Mouse (Mus musculus) liver, embryonic 11.5 days (tissue): ENCODE measurements around the gene Mbnl1. TPM values are rescaled to one million over a fixed set of nuclear protein-coding genes. Genes with fewer than 3 reads are reported as not detected.
A peak's percentile ranks its signal among the peaks of the same experiment; 100 is the strongest.

Experiments used
- ATAC-seq: fragments of 200-750 bp; cut with Nextera tagmentation; replicated peaks from 2 replicates; pipeline ENCODE4 v1.8.0; 2017; ENCODE audit warnings: moderate number of reproducible peaks, mild to moderate bottlenecking, moderate TSS enrichment, moderate library complexity; ENCODE audit not compliant: low FRiP score
- DNase-seq: peaks from one replicate; pipeline ENCODE4 v3.0.0-alpha.2; 2017; ENCODE audit warnings: low spot score
- H3K27ac ChIP-seq: fragments of 300-500 bp; sonication (generic); 2 replicates; pipeline ENCODE4 v1.5.1; 2014; ENCODE audit warnings: mild to moderate bottlenecking, low read depth, low read length, control low read depth
- H3K27me3 ChIP-seq: fragments of 300-500 bp; sonication (generic); replicated peaks from 2 replicates; pipeline ENCODE4 v1.6.1; 2014; ENCODE audit warnings: low read length, mixed read lengths; ENCODE audit not compliant: control insufficient read depth, insufficient read depth
- H3K36me3 ChIP-seq: fragments of 300-500 bp; sonication (generic); 2 replicates; pipeline ENCODE4 v1.6.1; 2014; ENCODE audit warnings: mild to moderate bottlenecking, low read length, moderate library complexity, mixed read lengths; ENCODE audit not compliant: control insufficient read depth, insufficient read depth
- H3K4me1 ChIP-seq: fragments of 300-500 bp; sonication (generic); replicated peaks from 2 replicates; pipeline ENCODE4 v1.6.1; 2014; ENCODE audit warnings: low read length, mixed read lengths; ENCODE audit not compliant: control insufficient read depth, insufficient read depth
- H3K4me2 ChIP-seq: fragments of 300-500 bp; sonication (generic); 2 replicates; pipeline ENCODE4 v1.6.1; 2014; ENCODE audit warnings: mild to moderate bottlenecking, control low read depth, moderate library complexity
- H3K4me3 ChIP-seq: fragments of 300-500 bp; sonication (generic); 2 replicates; pipeline ENCODE4 v1.5.1; 2014; ENCODE audit warnings: low read depth, low read length, control low read depth
- H3K9ac ChIP-seq: fragments of 300-500 bp; sonication (generic); 2 replicates; pipeline ENCODE4 v1.6.1; 2014; ENCODE audit warnings: low read depth, low read length, control low read depth
- H3K9me3 ChIP-seq: fragments of 300-500 bp; sonication (generic); 2 replicates; pipeline ENCODE4 v1.6.1; 2016; ENCODE audit warnings: low read length, inconsistent platforms, mixed read lengths; ENCODE audit not compliant: control insufficient read depth
- WGBS: fragments of 180-500 bp; shearing (Covaris S2); extraction: QIAGEN DNeasy Blood & Tissue Kit; methylation state at CpG from one replicate; pipeline ENCODE4 v1.1.7; 2014; 5-methylcytosine and 5-hydroxymethylcytosine counted together
- polyA plus RNA-seq: library from polyadenylated mRNA; unstranded; fragments of >200 nt; fragmentation: Nextera tagmentation; extraction: Ambion mirVana; gene quantifications from 2 replicates; pipeline ENCODE4 v1.2.1, GENCODE M21; 2014

Gene Mbnl1
- polyA plus RNA-seq, 1 experiment from 2014 or later, result 242 TPM

- Histone ChIP-seq H3K4me1 (no peaks in the 10 kb centered on the region), H3K27ac (no peak overlapping the region), H3K9me3 (no peaks in the 10 kb centered on the region), H3K27me3 (no peaks in the 10 kb centered on the region), H3K4me3 (no peak overlapping the region), H3K9ac (no peak overlapping the region), H3K4me2 (no peak overlapping the region), H3K36me3 (0 out of 2 replicates have a peak, but pooled peaks cover 2% of the 10 kb centered on the region)
- DNase-seq (no peak), ATAC-seq (peak; percentile 43)
- 80% methylated on average over 5 of the region's 5 CpGs for WGBS
These were observed 159.1 kb downstream of the Mbnl1 start for GRCm38 (mm10) chr3:60631754-60632153.

- H3K9me3 ChIP-seq, result no peaks in the 10 kb centered on the region
- no peaks in the 10 kb centered on the region for H3K27me3 ChIP-seq
- 0 out of 2 replicates have a peak, but pooled peaks cover 2% of the 10 kb centered on the region for H3K36me3 ChIP-seq
- no peak overlapping the region for H3K4me2 ChIP-seq
- DNase-seq (no peak), ATAC-seq (0 out of 2 replicates have a peak, but pooled peaks have one; percentile 15)
- H3K4me3 ChIP-seq, result no peak overlapping the region
- H3K4me1 ChIP-seq, result no peaks in the 10 kb centered on the region
- 58% methylated on average over 1 of the region's 1 CpGs for WGBS
- no peak overlapping the region for H3K27ac ChIP-seq
- H3K9ac ChIP-seq, result no peak overlapping the region
These were observed 160.3 kb downstream of the Mbnl1 start for GRCm38 (mm10) chr3:60632796-60633466.

GRCm38 (mm10) chr3:60638530-60638929, 165.9 kb downstream of the Mbnl1 start:
- H3K4me3 ChIP-seq, result no peak overlapping the region
- no peaks in the 10 kb centered on the region for H3K4me1 ChIP-seq
- DNase-seq (no peak), ATAC-seq (no peak)
- no peak overlapping the region for H3K9ac ChIP-seq
- H3K4me2 ChIP-seq, result no peak overlapping the region
- no peaks in the 10 kb centered on the region for H3K27me3 ChIP-seq
- WGBS, result 82% methylated on average over 3 of the region's 3 CpGs
- H3K27ac ChIP-seq, result no peak overlapping the region
- H3K36me3 ChIP-seq, result no peaks in the 10 kb centered on the region
- H3K9me3 ChIP-seq, result no peaks in the 10 kb centered on the region

GRCm38 (mm10) chr3:60639135-60639534, 166.5 kb downstream of the Mbnl1 start:
- H3K4me3 ChIP-seq, result no peak overlapping the region
- WGBS, result 78% methylated on average over 5 of the region's 5 CpGs
- H3K4me1 ChIP-seq, result no peaks in the 10 kb centered on the region
- H3K4me2 ChIP-seq, result no peak overlapping the region
- no peaks in the 10 kb centered on the region for H3K27me3 ChIP-seq
- DNase-seq (no peak), ATAC-seq (no peak)
- H3K9me3 ChIP-seq, result no peaks in the 10 kb centered on the region
- H3K36me3 ChIP-seq, result no peaks in the 10 kb centered on the region
- H3K9ac ChIP-seq, result no peak overlapping the region
- no peak overlapping the region for H3K27ac ChIP-seq

GRCm38 (mm10) chr3:60642227-60642626, 169.6 kb downstream of the Mbnl1 start:
- H3K27ac ChIP-seq, result no peak overlapping the region
- no peaks in the 10 kb centered on the region for H3K36me3 ChIP-seq
- H3K27me3 ChIP-seq, result no peaks in the 10 kb centered on the region
- no peak for DNase-seq
- H3K4me1 ChIP-seq, result no peaks in the 10 kb centered on the region
- no peak overlapping the region for H3K9ac ChIP-seq
- ATAC-seq, result no peak
- H3K9me3 ChIP-seq, result no peaks in the 10 kb centered on the region
- H3K4me3 ChIP-seq, result no peak overlapping the region
- 73% methylated on average over 3 of the region's 3 CpGs for WGBS
- no peak overlapping the region for H3K4me2 ChIP-seq

GRCm38 (mm10) chr3:60645531-60645930, 172.9 kb downstream of the Mbnl1 start:
- no peak overlapping the region for H3K4me2 ChIP-seq
- no peaks in the 10 kb centered on the region for H3K4me1 ChIP-seq
- H3K27ac ChIP-seq, result no peak overlapping the region
- no peaks in the 10 kb centered on the region for H3K9me3 ChIP-seq
- H3K9ac ChIP-seq, result no peak overlapping the region
- ATAC-seq (no peak), DNase-seq (no peak)
- whole genome bisulfite sequencing, result 72% methylated on average over 1 of the region's 1 CpGs
- no peaks in the 10 kb centered on the region for H3K36me3 ChIP-seq
- H3K4me3 ChIP-seq, result no peak overlapping the region
- H3K27me3 ChIP-seq, result no peaks in the 10 kb centered on the region

- no peaks in the 10 kb centered on the region for H3K36me3 ChIP-seq
- 77% methylated on average over 1 of the region's 1 CpGs for WGBS
- no peak overlapping the region for H3K4me3 ChIP-seq
- H3K9me3 ChIP-seq, result no peaks in the 10 kb centered on the region
- no peak overlapping the region for H3K27ac ChIP-seq
- DNase-seq (no peak), ATAC-seq (no peak)
- no peak overlapping the region for H3K9ac ChIP-seq
- no peak overlapping the region for H3K4me2 ChIP-seq
- no peaks in the 10 kb centered on the region for H3K27me3 ChIP-seq
- no peaks in the 10 kb centered on the region for H3K4me1 ChIP-seq
These were observed 175.7 kb downstream of the Mbnl1 start for GRCm38 (mm10) chr3:60648293-60648692.

GRCm38 (mm10) chr3:60660762-60661161, 188.1 kb downstream of the Mbnl1 start:
- Histone ChIP-seq H3K27ac (no peak overlapping the region), H3K27me3 (no peaks in the 10 kb centered on the region), H3K36me3 (no peaks in the 10 kb centered on the region), H3K4me1 (no peaks in the 10 kb centered on the region), H3K9me3 (no peaks in the 10 kb centered on the region), H3K4me3 (no peak overlapping the region), H3K4me2 (no peak overlapping the region), H3K9ac (no peak overlapping the region)
- 88% methylated on average over 2 of the region's 2 CpGs for WGBS
- DNase-seq (no peak), ATAC-seq (no peak)
